Mouse (Mus musculus): ENCODE measurements around the gene Ctnna2. TPM values are rescaled to one million over a fixed set of nuclear protein-coding genes. Genes with fewer than 3 reads are reported as not detected.

Ctnna2 gene
- polyA plus RNA-seq, 1 experiment = not detected

- TF ChIP-seq GATA1 (IDR thresholded peaks at IDR 0.05; ENCODE audit: low read length) (no peak), TAL1 (IDR thresholded peaks at IDR 0.05; ENCODE audit: low read length) (no peak)
Observed at GRCm38 (mm10) chr6:77511805-77512204, 467.7 kb downstream of the Ctnna2 start.

GRCm38 (mm10) chr6:77491721-77492120 is 487.8 kb downstream of the Ctnna2 start:
- H3K9me3 ChIP-seq (ENCODE audit: control insufficient read depth, low read length) = peaks cover 4% of the 10 kb centered on the region; the same call in 1 of the 2 replicates
- no peaks in the 10 kb centered on the region for H3K27me3 ChIP-seq (ENCODE audit: control insufficient read depth)
- TF ChIP-seq GATA1 (IDR thresholded peaks at IDR 0.05; ENCODE audit: low read length) (no peak), TAL1 (IDR thresholded peaks at IDR 0.05; ENCODE audit: low read length) (no peak)
- H3K4me1 ChIP-seq (ENCODE audit: control insufficient read depth) = no peaks in the 10 kb centered on the region
- H3K4me3 ChIP-seq (replicated peaks) = no peak overlapping the region
- no peaks in the 10 kb centered on the region for H3K36me3 ChIP-seq (ENCODE audit: control insufficient read depth)

More at GRCm38 (mm10) chr6:77511805-77512204, 467.7 kb downstream of the Ctnna2 start:
- Histone ChIP-seq H3K4me3 (replicated peaks) (no peak overlapping the region), H3K9me3 (ENCODE audit: control insufficient read depth, low read length) (no peaks in the 10 kb centered on the region), H3K36me3 (ENCODE audit: control insufficient read depth) (no peaks in the 10 kb centered on the region), H3K27me3 (ENCODE audit: control insufficient read depth) (no peaks in the 10 kb centered on the region), H3K4me1 (ENCODE audit: control insufficient read depth) (no peaks in the 10 kb centered on the region)

GRCm38 (mm10) chr6:77486658-77487057 is 492.8 kb downstream of the Ctnna2 start:
- H3K4me3 ChIP-seq (replicated peaks) = no peak overlapping the region
- no peaks in the 10 kb centered on the region for H3K27me3 ChIP-seq (ENCODE audit: control insufficient read depth)
- no peaks in the 10 kb centered on the region for H3K36me3 ChIP-seq (ENCODE audit: control insufficient read depth)
- peaks cover 11% of the 10 kb centered on the region; the same call in 1 of the 2 replicates for H3K9me3 ChIP-seq (ENCODE audit: control insufficient read depth, low read length)
- no peaks in the 10 kb centered on the region for H3K4me1 ChIP-seq (ENCODE audit: control insufficient read depth)
- TF ChIP-seq TAL1 (IDR thresholded peaks at IDR 0.05; ENCODE audit: low read length) (no peak), GATA1 (IDR thresholded peaks at IDR 0.05; ENCODE audit: low read length) (no peak)

- no peaks in the 10 kb centered on the region for H3K36me3 ChIP-seq (ENCODE audit: control insufficient read depth)
- H3K4me3 ChIP-seq (replicated peaks) = no peak overlapping the region
- no peaks in the 10 kb centered on the region for H3K4me1 ChIP-seq (ENCODE audit: control insufficient read depth)
- no peaks in the 10 kb centered on the region for H3K27me3 ChIP-seq (ENCODE audit: control insufficient read depth)
- peaks cover 8% of the 10 kb centered on the region; the same call in 1 of the 2 replicates for H3K9me3 ChIP-seq (ENCODE audit: control insufficient read depth, low read length)
- TF ChIP-seq GATA1 (IDR thresholded peaks at IDR 0.05; ENCODE audit: low read length) (no peak), TAL1 (IDR thresholded peaks at IDR 0.05; ENCODE audit: low read length) (no peak)
Observed at GRCm38 (mm10) chr6:77482081-77482480, 497.4 kb downstream of the Ctnna2 start.

GRCm38 (mm10) chr6:77475354-77475753 is 504.1 kb downstream of the Ctnna2 start:
- no peak for TF ChIP-seq TAL1 (IDR thresholded peaks at IDR 0.05; ENCODE audit: low read length)
- TF ChIP-seq GATA1 (IDR thresholded peaks at IDR 0.05; ENCODE audit: low read length) = no peak
- Histone ChIP-seq H3K4me1 (ENCODE audit: control insufficient read depth) (no peaks in the 10 kb centered on the region), H3K4me3 (replicated peaks) (no peak overlapping the region), H3K9me3 (ENCODE audit: control insufficient read depth, low read length) (peaks cover 2% of the 10 kb centered on the region; the same call in 1 of the 2 replicates), H3K27me3 (ENCODE audit: control insufficient read depth) (no peaks in the 10 kb centered on the region), H3K36me3 (ENCODE audit: control insufficient read depth) (no peaks in the 10 kb centered on the region)

GRCm38 (mm10) chr6:77473256-77473655 is 506.2 kb downstream of the Ctnna2 start:
- Histone ChIP-seq H3K9me3 (ENCODE audit: control insufficient read depth, low read length) (peaks cover 2% of the 10 kb centered on the region; the same call in 1 of the 2 replicates), H3K36me3 (ENCODE audit: control insufficient read depth) (no peaks in the 10 kb centered on the region), H3K4me1 (ENCODE audit: control insufficient read depth) (no peaks in the 10 kb centered on the region), H3K27me3 (ENCODE audit: control insufficient read depth) (no peaks in the 10 kb centered on the region), H3K4me3 (replicated peaks) (no peak overlapping the region)
- TF ChIP-seq GATA1 (IDR thresholded peaks at IDR 0.05; ENCODE audit: low read length) (no peak), TAL1 (IDR thresholded peaks at IDR 0.05; ENCODE audit: low read length) (no peak)

GRCm38 (mm10) chr6:77468058-77468457 is 511.4 kb downstream of the Ctnna2 start:
- no peaks in the 10 kb centered on the region for H3K36me3 ChIP-seq (ENCODE audit: control insufficient read depth)
- H3K27me3 ChIP-seq (ENCODE audit: control insufficient read depth) = no peaks in the 10 kb centered on the region
- TF ChIP-seq GATA1 (IDR thresholded peaks at IDR 0.05; ENCODE audit: low read length) (no peak), TAL1 (IDR thresholded peaks at IDR 0.05; ENCODE audit: low read length) (no peak)
- H3K4me3 ChIP-seq (replicated peaks) = no peak overlapping the region
- H3K4me1 ChIP-seq (ENCODE audit: control insufficient read depth) = no peaks in the 10 kb centered on the region
- H3K9me3 ChIP-seq (ENCODE audit: control insufficient read depth, low read length) = peaks cover 2% of the 10 kb centered on the region; the same call in 1 of the 2 replicates

DNA sequence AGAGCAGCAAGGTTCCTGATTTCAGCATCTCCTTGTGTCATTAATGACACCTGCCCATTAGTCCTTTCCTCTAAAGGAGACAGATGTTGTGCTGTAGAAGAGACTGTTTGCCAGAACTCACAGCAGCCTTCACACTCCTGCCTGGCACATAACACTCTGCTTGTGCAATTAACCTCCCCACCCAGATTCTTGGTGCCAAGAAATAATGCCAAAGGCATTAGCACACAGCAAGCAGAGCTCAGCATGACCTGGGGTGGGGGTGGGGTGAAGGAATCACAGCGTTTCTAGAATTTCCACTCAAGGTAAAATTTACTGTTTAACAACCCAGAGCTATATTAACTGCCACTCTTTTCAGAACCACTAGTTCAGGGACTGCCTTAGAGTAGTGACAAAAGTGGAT is 516.8 kb downstream of the Ctnna2 start:
- Histone ChIP-seq H3K36me3 (ENCODE audit: control insufficient read depth) (no peaks in the 10 kb centered on the region), H3K9me3 (ENCODE audit: control insufficient read depth, low read length) (peaks cover 2% of the 10 kb centered on the region), H3K27me3 (ENCODE audit: control insufficient read depth) (no peaks in the 10 kb centered on the region), H3K4me3 (replicated peaks) (no peak overlapping the region), H3K4me1 (ENCODE audit: control insufficient read depth) (no peaks in the 10 kb centered on the region)
- no peak for TF ChIP-seq TAL1 (IDR thresholded peaks at IDR 0.05; ENCODE audit: low read length)
- TF ChIP-seq GATA1 (IDR thresholded peaks at IDR 0.05; ENCODE audit: low read length) = no peak

DNA sequence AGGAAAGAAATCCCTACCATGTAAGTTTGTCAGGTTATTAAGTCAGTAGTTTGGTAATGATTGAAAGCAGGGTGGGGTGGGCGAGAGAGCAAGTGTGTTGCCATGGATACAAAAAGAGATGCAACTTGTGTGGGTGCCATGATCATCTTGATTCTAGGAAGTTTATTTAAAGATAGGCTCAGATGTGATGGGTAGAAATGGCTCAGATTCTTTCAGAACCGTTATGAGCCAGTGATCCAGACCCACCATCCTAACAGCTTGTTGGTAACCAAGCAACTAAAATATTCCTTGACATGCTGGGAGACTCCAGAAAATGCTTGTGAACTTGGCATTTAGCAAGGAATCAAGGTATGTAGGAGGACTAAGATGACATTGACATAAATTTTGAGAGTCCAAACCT is 521.6 kb downstream of the Ctnna2 start:
- Histone ChIP-seq H3K36me3 (ENCODE audit: control insufficient read depth) (no peaks in the 10 kb centered on the region), H3K27me3 (ENCODE audit: control insufficient read depth) (no peaks in the 10 kb centered on the region), H3K4me3 (replicated peaks) (no peak overlapping the region), H3K4me1 (ENCODE audit: control insufficient read depth) (no peaks in the 10 kb centered on the region), H3K9me3 (ENCODE audit: control insufficient read depth, low read length) (peaks cover 4% of the 10 kb centered on the region)
- TF ChIP-seq TAL1 (IDR thresholded peaks at IDR 0.05; ENCODE audit: low read length) = no peak
- no peak for TF ChIP-seq GATA1 (IDR thresholded peaks at IDR 0.05; ENCODE audit: low read length)

GRCm38 (mm10) chr6:77446861-77447260 is 532.6 kb downstream of the Ctnna2 start:
- H3K36me3 ChIP-seq (ENCODE audit: control insufficient read depth) = no peaks in the 10 kb centered on the region
- no peaks in the 10 kb centered on the region for H3K4me1 ChIP-seq (ENCODE audit: control insufficient read depth)
- TF ChIP-seq GATA1 (IDR thresholded peaks at IDR 0.05; ENCODE audit: low read length) (no peak), TAL1 (IDR thresholded peaks at IDR 0.05; ENCODE audit: low read length) (no peak)
- H3K9me3 ChIP-seq (ENCODE audit: control insufficient read depth, low read length) = no peaks in the 10 kb centered on the region; the same call in 1 of the 2 replicates
- H3K4me3 ChIP-seq (replicated peaks) = no peak overlapping the region
- H3K27me3 ChIP-seq (ENCODE audit: control insufficient read depth) = no peaks in the 10 kb centered on the region

Data from erythroblast, embryonic 14.5 days (primary cell).